Mouse (Mus musculus) myocyte (in vitro differentiated cells): ENCODE measurements around the gene Nsun2.

Experiments used
- CEBPB ChIP-seq: IDR thresholded peaks from 2 replicates; pipeline ENCODE4 v1.6.1; 2011; ENCODE audit warnings: mild to moderate bottlenecking, moderate library complexity; ENCODE audit not compliant: poor library complexity, insufficient read depth, severe bottlenecking
- E2F4 ChIP-seq: IDR thresholded peaks from one replicate; pipeline ENCODE4 v1.6.1; 2011; ENCODE audit warnings: mild to moderate bottlenecking, control low read depth, moderate library complexity; ENCODE audit not compliant: insufficient read depth
- MAX ChIP-seq: IDR thresholded peaks from one replicate; pipeline ENCODE4 v1.6.1; 2011; ENCODE audit warnings: low read depth, mild to moderate bottlenecking, control low read depth
- POLR2A ChIP-seq: IDR thresholded peaks from one replicate; pipeline ENCODE4 v1.6.1; 2011; ENCODE audit warnings: low read depth, mild to moderate bottlenecking, control low read depth, moderate library complexity; ENCODE audit not compliant: insufficient read length
- POLR2AphosphoS2 ChIP-seq: IDR thresholded peaks from one replicate; pipeline ENCODE4 v1.6.1; 2011; ENCODE audit warnings: low read depth, control low read depth; ENCODE audit not compliant: insufficient read length
- TCF12 ChIP-seq: IDR thresholded peaks from one replicate; pipeline ENCODE4 v1.6.1; 2011; ENCODE audit warnings: mild to moderate bottlenecking, control low read depth; ENCODE audit not compliant: poor library complexity, insufficient read depth, severe bottlenecking
- TCF3 ChIP-seq: IDR thresholded peaks from one replicate; pipeline ENCODE4 v1.6.1; 2011; ENCODE audit warnings: low read depth, control low read depth; ENCODE audit not compliant: insufficient read length
- USF1 ChIP-seq: IDR thresholded peaks from one replicate; pipeline ENCODE4 v1.6.1; 2011; ENCODE audit warnings: low read depth, mild to moderate bottlenecking, control low read depth, moderate library complexity

DNA sequence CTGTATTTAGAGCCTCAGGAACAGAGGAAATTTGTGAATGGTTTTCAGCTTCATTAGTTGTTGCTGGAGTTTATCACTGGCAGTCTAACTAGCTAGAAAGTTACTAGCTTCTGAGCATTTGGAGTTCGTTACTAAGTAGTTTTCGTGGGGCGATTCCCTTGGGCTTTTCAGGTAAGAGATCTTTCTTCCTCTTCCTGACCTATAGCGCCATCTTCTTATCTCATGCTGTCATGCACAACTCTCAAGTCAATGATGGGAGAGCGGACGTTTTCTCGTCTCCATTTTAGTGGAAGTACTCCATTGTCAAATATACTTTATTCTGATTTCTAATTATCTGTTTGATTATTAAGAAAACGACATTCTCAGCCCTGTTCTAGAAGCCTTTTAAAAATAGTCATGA, 16.4 kb downstream of the Nsun2 start:
- TF ChIP-seq CEBPB (no peak), TCF3 (no peak), POLR2A (no peak), POLR2AphosphoS2 (no peak), USF1 (no peak), E2F4 (no peak), TCF12 (no peak), MAX (no peak)
